Mouse (Mus musculus): ENCODE measurements around the gene Ampd2. TPM values are rescaled to one million over a fixed set of nuclear protein-coding genes. Genes with fewer than 3 reads are reported as not detected.
A peak's percentile ranks its signal among the peaks of the same experiment; 100 is the strongest.

Ampd2 gene
- total and polyA plus RNA-seq, 3 experiments = 54.9 to 201 TPM; not detected in 1

- peak; percentile 48 for DNase-seq (ENCODE audit: low read depth, low spot score)
- Histone ChIP-seq H3K36me3 (ENCODE audit: control insufficient read depth in 1 of 2, insufficient read depth in 2 of 2, low read length in 2 of 2) (peaks cover 0 to 14% of the 10 kb centered on the region in 2 experiments; a peak in 2 of 4 replicates), H3K9me3 (replicated peaks; ENCODE audit: insufficient read depth, low read length) (no peaks in the 10 kb centered on the region), H3K9ac (ENCODE audit: control insufficient read depth, low read depth, low read length, poor library complexity, severe bottlenecking) (no peak overlapping the region), H3K4me1 (ENCODE audit: control insufficient read depth in 1 of 2, insufficient read depth in 2 of 2, low read length in 2 of 2) (peaks cover 2 to 15% of the 10 kb centered on the region in 2 experiments), H3K27ac (ENCODE audit: control insufficient read depth, low read depth, low read length) (no peak overlapping the region), H3K79me2 (ENCODE audit: control insufficient read depth, insufficient read depth, low read length, poor library complexity) (no peaks in the 10 kb centered on the region), H3K27me3 (ENCODE audit: control insufficient read depth in 1 of 2, insufficient read depth in 2 of 2, low read length in 2 of 2) (peaks cover 6 to 14% of the 10 kb centered on the region in 2 experiments), H3K4me3 (ENCODE audit: control insufficient read depth in 1 of 2, insufficient read depth in 1 of 2, low read depth in 2 of 2, low read length in 2 of 2) (no peak overlapping the region)
- no peak for TF ChIP-seq ZC3H11A (IDR thresholded peaks at IDR 0.05; ENCODE audit: low read depth, low read length)
- TF ChIP-seq ETS1 (IDR thresholded peaks at IDR 0.05; ENCODE audit: low read depth, low read length) = peak; percentile 72
- TF ChIP-seq ZNF384 (IDR thresholded peaks at IDR 0.05; ENCODE audit: low read depth, low read length) = 0 out of 2 replicates have a peak, but pooled peaks have one; percentile 39
- no peak for TF ChIP-seq UBTF (IDR thresholded peaks at IDR 0.05; ENCODE audit: borderline replicate concordance, insufficient read depth, low read depth, low read length)
- TF ChIP-seq MAX (IDR thresholded peaks at IDR 0.05; ENCODE audit: low read length) = no peak
- no peak for TF ChIP-seq MEF2A (IDR thresholded peaks at IDR 0.05; ENCODE audit: extremely low read depth, insufficient replicate concordance, low read depth, low read length, poor library complexity, severe bottlenecking)
- no peak for TF ChIP-seq CTCF (IDR thresholded peaks at IDR 0.05 in 2 of 3, conservative IDR thresholded peaks at IDR 0.05 in 1 of 3; ENCODE audit: control insufficient read depth in 1 of 3, insufficient read depth in 1 of 3, low read depth in 2 of 3, low read length in 3 of 3, poor library complexity in 1 of 3, severe bottlenecking in 1 of 3)
- TF ChIP-seq BHLHE40 (IDR thresholded peaks at IDR 0.05; ENCODE audit: borderline replicate concordance, low read depth, low read length) = no peak
- 0 out of 2 replicates have a peak, but pooled peaks have one; percentile 31 for TF ChIP-seq RCOR1 (IDR thresholded peaks at IDR 0.05; ENCODE audit: low read depth, low read length)
- no peak for TF ChIP-seq RAD21 (IDR thresholded peaks at IDR 0.05; ENCODE audit: low read depth, low read length)
- TF ChIP-seq POLR2A (IDR thresholded peaks at IDR 0.05; ENCODE audit: control insufficient read depth in 1 of 2, insufficient read depth in 1 of 2, low read depth in 1 of 2, low read length in 2 of 2, poor library complexity in 1 of 2) = no peak
- TF ChIP-seq SMC3 (IDR thresholded peaks at IDR 0.05; ENCODE audit: low read depth, low read length) = no peak
- no peak for TF ChIP-seq POLR2AphosphoS5 (IDR thresholded peaks at IDR 0.05; ENCODE audit: borderline replicate concordance, low read depth, low read length)
- no peak for TF ChIP-seq EP300 (IDR thresholded peaks at IDR 0.05; ENCODE audit: low read depth in 1 of 2, low read length in 2 of 2)
- TF ChIP-seq GATA1 (IDR thresholded peaks at IDR 0.05; ENCODE audit: low read depth, low read length) = no peak
- no peak for TF ChIP-seq GABPA (IDR thresholded peaks at IDR 0.05; ENCODE audit: low read depth, low read length)
- no peak for TF ChIP-seq JUND (IDR thresholded peaks at IDR 0.05; ENCODE audit: low read depth, low read length)
- no peak for TF ChIP-seq USF1 (IDR thresholded peaks at IDR 0.05; ENCODE audit: low read depth, low read length)
- TF ChIP-seq USF2 (IDR thresholded peaks at IDR 0.05; ENCODE audit: borderline replicate concordance in 1 of 2, insufficient read depth in 1 of 2, low read depth in 1 of 2, low read length in 2 of 2) = no peak
Observed at GRCm38 (mm10) chr3:108048306-108048705, 38.1 kb downstream of the Ampd2 start.
